Mouse (Mus musculus) heart, embryonic 14.5 days (tissue): Measurements from ENCODE around the gene Mogs. TPM values are rescaled to one million over a fixed set of nuclear protein-coding genes. Genes with fewer than 3 reads are reported as not detected.

Experiments
- ATAC-seq: fragments of 200-750 bp; cut with Nextera tagmentation; 2 replicates; pipeline ENCODE4 v1.8.0; 2017; ENCODE audit warnings: low read depth, moderate TSS enrichment; ENCODE audit not compliant: insufficient number of reproducible peaks, insufficient read depth, low FRiP score
- H3K27ac ChIP-seq, 2 experiments: fragments of 200-500 bp in 1 of 2; fragments of 300-500 bp in 1 of 2; sonication (generic) in 1 of 2; replicated peaks in 1 of 2; 2 replicates each; pipeline ENCODE4 v1.5.1; 2012 to 2014; ENCODE audit warnings: low read depth in 2 of 2, low read length in 2 of 2, control low read depth in 1 of 2, mild to moderate bottlenecking in 1 of 2, mixed read lengths in 1 of 2; ENCODE audit not compliant: control insufficient read depth in 1 of 2, insufficient read depth in 1 of 2
- H3K27me3 ChIP-seq: fragments of 300-500 bp; sonication (generic); 2 replicates; pipeline ENCODE4 v1.6.1; 2014; ENCODE audit warnings: mild to moderate bottlenecking, low read length, control low read depth; ENCODE audit not compliant: control insufficient read depth, insufficient read depth
- H3K36me3 ChIP-seq: fragments of 300-500 bp; sonication (generic); 2 replicates; pipeline ENCODE4 v1.6.1; 2014; ENCODE audit warnings: mild to moderate bottlenecking, control low read depth, low read length, mixed read lengths; ENCODE audit not compliant: control insufficient read depth, insufficient read depth
- H3K4me1 ChIP-seq, 2 experiments: fragments of 200-500 bp in 1 of 2; fragments of 300-500 bp in 1 of 2; sonication (generic) in 1 of 2; 2 replicates each; pipeline ENCODE4 v1.6.1; 2012 to 2014; ENCODE audit warnings: low read length in 2 of 2, control low read depth in 1 of 2, mixed read lengths in 1 of 2; ENCODE audit not compliant: control insufficient read depth in 2 of 2, insufficient read depth in 2 of 2
- H3K4me2 ChIP-seq: fragments of 300-500 bp; sonication (generic); 2 replicates; pipeline ENCODE4 v1.6.1; 2014; ENCODE audit warnings: mild to moderate bottlenecking, low read length
- H3K4me3 ChIP-seq, 2 experiments: fragments of 200-500 bp in 1 of 2; fragments of 300-500 bp in 1 of 2; sonication (generic) in 1 of 2; 2 replicates each; pipeline ENCODE4 v1.5.1; 2012 to 2014; ENCODE audit warnings: low read length in 2 of 2, mild to moderate bottlenecking in 2 of 2, control low read depth in 1 of 2, low read depth in 1 of 2, moderate library complexity in 1 of 2; ENCODE audit not compliant: control insufficient read depth in 1 of 2, insufficient read depth in 1 of 2
- H3K9ac ChIP-seq: fragments of 300-500 bp; sonication (generic); 2 replicates; pipeline ENCODE4 v1.6.1; 2014; ENCODE audit warnings: mild to moderate bottlenecking, low read length
- H3K9me3 ChIP-seq: fragments of 300-500 bp; sonication (generic); 2 replicates; pipeline ENCODE4 v1.6.1; 2016; ENCODE audit warnings: low read length, control low read depth; ENCODE audit not compliant: control insufficient read depth
- WGBS: fragments of 180-500 bp; shearing (Covaris S2); extraction: QIAGEN DNeasy Blood & Tissue Kit; methylation state at CpG from one replicate; pipeline ENCODE4 v1.1.7; 2014; 5-methylcytosine and 5-hydroxymethylcytosine counted together
- polyA plus RNA-seq: library from polyadenylated mRNA; unstranded; fragments of >200 nt; fragmentation: Nextera tagmentation; extraction: Ambion mirVana; gene quantifications from 2 replicates; pipeline ENCODE4 v1.2.1, GENCODE M21; 2014

Mogs gene
- polyA plus RNA-seq, 1 experiment from 2014 or later, result 21.6 TPM

DNA sequence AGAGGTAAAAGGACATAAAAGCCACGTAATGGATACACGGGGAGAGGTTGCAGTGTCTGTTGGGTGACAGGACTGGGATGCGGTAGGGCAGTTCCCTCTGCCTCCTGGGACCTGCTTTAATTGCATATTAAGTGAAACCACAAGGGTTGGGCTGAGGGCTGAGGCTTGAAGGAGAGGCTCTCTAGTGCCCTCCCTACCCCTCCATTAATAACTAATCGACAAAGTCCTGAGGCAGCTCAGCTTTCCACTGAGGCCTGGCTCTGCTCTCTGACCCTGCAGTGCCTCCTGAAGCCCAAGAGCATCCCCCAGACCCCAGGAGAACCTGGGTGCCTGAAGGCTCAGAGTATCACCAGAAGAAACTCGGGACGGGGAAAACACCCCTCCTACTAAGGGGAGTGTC lies 30.8 kb upstream of the Mogs start:
- Histone ChIP-seq H3K4me2 (no peak overlapping the region), H3K36me3 (peaks cover 19% of the 10 kb centered on the region), H3K9me3 (no peaks in the 10 kb centered on the region), H3K27ac (no peak overlapping the region), H3K4me1 (peaks cover 5 to 18% of the 10 kb centered on the region in 2 experiments; a peak in 3 of 4 replicates), H3K27me3 (peaks cover 71% of the 10 kb centered on the region), H3K4me3 (no peak overlapping the region), H3K9ac (no peak overlapping the region)
- 6% methylated on average over 6 of the region's 6 CpGs for WGBS
- no peak for ATAC-seq

DNA sequence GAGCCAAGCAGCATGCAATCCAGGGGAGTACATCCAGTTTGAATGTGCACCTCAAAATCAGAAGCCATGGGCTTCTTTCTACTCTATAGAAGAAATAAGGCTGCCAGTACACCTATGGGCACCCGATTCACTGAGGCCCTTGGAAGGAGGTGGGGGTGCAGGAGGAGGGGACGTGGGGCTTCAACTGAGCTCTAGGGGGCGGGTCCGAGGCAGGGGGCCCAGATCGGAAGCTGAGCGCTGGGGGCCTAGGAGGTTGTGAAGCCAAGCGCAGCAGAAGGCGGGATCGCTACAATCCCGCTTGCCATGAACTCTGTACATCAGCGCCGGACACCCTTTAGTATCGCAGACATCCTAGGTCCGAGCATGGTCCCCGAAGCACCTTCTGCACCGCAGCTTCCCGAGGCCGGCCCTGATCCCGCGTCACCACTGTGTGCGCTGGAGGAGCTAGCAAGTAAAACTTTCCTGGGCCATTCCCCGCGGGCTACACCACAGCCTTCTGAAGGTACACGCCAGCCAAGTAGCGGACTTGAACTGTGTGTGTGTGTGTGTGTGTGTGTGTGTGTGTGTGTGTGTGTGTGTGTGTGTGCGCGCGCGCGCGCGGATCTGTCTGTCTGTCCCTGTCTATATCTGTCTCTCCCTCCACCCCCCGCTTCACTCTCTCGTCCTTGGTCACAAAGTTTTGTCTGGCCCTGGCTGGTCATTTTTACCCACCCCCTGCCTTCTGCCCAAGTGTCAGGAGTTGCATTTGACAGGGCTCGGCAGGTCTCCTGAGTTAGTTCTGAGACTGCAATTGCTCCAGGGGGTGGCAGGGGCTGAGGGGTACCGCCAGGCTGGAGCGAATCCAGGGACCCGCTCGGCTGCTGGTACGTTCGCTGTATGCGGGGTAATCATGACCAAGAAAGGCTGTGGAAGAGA lies 28.9 kb upstream of the Mogs start, which contains the start of gene Lbx2:
Gene Lbx2, plus strand, starts transcription at position 247 of the 915 bp plus-strand sequence.
- Histone ChIP-seq H3K27me3 (peaks cover 88% of the 10 kb centered on the region), H3K4me1 (peaks cover 5 to 18% of the 10 kb centered on the region in 2 experiments; a peak in 3 of 4 replicates), H3K4me2 (peak within 1 kb of the TSS; percentile 57), H3K36me3 (peaks cover 8% of the 10 kb centered on the region; the same call in 1 of the 2 replicates), H3K27ac (no peak within 1 kb of the TSS), H3K9me3 (no peaks in the 10 kb centered on the region), H3K4me3 (peak within 1 kb of the TSS; percentile 26 to 28), H3K9ac (peak within 1 kb of the TSS; percentile 44; the same call in 1 of the 2 replicates)
- ATAC-seq, result no peak
- 2% methylated on average over 42 of the region's 42 CpGs for WGBS

DNA sequence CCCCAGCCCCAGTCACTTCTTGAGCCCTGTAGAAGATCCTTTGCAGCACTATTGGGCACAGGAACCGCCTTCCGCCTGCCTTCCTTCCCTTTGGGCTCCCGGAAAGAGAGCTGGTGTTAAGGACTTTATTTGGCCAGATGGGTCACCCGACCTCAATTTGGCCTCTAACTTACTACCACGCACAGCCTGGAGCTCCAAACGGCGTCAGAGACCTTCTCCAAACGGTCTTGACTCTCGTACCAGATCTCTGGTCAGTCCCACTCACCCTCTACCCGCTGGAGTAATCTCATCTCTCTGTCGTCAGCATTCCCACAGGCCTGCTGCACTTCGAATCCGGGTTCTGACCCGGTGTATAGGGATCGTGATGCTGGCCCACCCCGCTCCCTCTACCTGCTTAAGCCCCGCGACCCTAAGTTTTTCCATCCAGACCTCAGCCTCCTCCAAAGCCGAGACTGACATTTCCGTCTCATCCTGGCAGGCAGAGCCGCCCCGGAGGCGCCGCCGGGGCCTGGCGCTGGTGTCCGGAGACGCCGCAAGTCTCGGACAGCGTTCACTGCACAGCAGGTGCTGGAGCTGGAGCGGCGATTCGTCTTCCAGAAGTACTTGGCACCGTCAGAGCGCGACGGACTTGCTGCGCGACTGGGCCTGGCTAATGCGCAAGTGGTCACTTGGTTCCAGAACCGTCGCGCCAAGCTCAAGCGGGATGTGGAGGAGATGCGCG lies 27.9 kb upstream of the Mogs start:
- H3K4me2 ChIP-seq, result peak overlapping the region; percentile 57
- peaks cover 85% of the 10 kb centered on the region for H3K27me3 ChIP-seq
- peaks cover 5 to 18% of the 10 kb centered on the region in 2 experiments; a peak in 3 of 4 replicates for H3K4me1 ChIP-seq
- H3K36me3 ChIP-seq, result peaks cover 3% of the 10 kb centered on the region; the same call in 1 of the 2 replicates
- H3K4me3 ChIP-seq, result peak overlapping the region; percentile 26 to 28
- peak overlapping the region; percentile 5; the same call in 1 of the 2 replicates for H3K9ac ChIP-seq
- no peak for ATAC-seq
- H3K9me3 ChIP-seq, result no peaks in the 10 kb centered on the region
- H3K27ac ChIP-seq, result no peak overlapping the region
- WGBS, result 2% methylated on average over 47 of the region's 47 CpGs

DNA sequence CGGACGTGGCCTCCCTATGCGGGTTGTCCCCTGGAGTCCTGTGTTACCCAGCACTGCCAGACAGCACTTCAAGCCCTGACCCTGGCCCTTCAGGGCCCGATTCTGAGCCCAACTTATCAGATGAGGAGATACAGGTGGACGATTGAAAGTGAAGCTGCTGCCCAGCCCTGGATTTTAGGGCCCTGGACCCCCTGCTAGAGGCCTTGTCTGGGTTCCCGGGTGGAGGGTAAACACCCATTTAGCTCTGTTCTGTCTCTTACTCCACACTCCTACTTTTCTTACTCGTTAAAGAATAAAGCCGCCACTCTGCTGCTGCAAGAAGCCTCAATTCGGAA lies 27.4 kb upstream of the Mogs start:
- no peak overlapping the region for H3K9ac ChIP-seq
- peak overlapping the region; percentile 26 to 28 for H3K4me3 ChIP-seq
- no peaks in the 10 kb centered on the region for H3K36me3 ChIP-seq
- H3K4me2 ChIP-seq, result peak overlapping the region; percentile 57
- no peak overlapping the region for H3K27ac ChIP-seq
- peaks cover 81% of the 10 kb centered on the region for H3K27me3 ChIP-seq
- no peak for ATAC-seq
- peaks cover 7 to 18% of the 10 kb centered on the region in 2 experiments; a peak in 3 of 4 replicates for H3K4me1 ChIP-seq
- H3K9me3 ChIP-seq, result no peaks in the 10 kb centered on the region
- WGBS, result 13% methylated on average over 9 of the region's 9 CpGs

DNA sequence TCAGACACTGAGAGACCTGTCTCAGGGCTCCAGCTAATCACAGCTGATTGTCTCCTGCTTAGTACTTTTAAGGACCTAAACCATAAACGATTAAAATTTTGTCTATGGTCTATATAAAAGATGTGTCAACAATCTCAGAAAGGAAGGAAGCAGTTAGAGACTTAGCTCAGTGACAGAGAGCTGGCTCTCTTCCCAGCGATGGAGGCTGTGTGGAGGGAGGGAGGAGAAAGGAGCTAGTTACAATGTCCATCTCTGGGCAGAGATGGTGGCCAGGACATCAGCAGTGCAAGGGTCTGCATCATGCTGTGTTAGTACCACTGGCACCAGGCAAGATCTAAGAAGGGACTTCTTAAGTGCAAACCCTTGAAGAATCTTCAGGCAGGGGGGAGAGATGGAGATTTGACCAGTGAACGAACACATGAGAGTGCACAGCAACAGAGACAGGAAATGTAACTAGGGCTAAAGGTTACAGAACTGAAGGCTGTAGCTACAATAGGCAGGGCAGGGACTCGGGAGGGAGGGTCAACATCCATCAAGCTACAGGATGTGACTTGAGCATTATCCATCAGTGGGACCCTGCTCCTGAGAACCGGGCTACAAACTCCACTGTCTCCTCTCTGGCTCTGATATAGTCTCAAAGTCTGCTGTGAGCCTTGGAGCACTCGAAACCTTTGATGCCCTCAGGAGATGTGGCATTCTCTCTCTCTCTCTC lies 22.7 kb upstream of the Mogs start:
- Histone ChIP-seq H3K27ac (no peak overlapping the region), H3K4me1 (peaks cover 2 to 3% of the 10 kb centered on the region in 2 experiments; a peak in 2 of 4 replicates), H3K9ac (no peak overlapping the region), H3K36me3 (no peaks in the 10 kb centered on the region), H3K27me3 (peaks cover 38% of the 10 kb centered on the region), H3K4me3 (no peak overlapping the region), H3K9me3 (no peaks in the 10 kb centered on the region), H3K4me2 (no peak overlapping the region)
- WGBS, result 35% methylated on average over 6 of the region's 6 CpGs
- ATAC-seq, result no peak

DNA sequence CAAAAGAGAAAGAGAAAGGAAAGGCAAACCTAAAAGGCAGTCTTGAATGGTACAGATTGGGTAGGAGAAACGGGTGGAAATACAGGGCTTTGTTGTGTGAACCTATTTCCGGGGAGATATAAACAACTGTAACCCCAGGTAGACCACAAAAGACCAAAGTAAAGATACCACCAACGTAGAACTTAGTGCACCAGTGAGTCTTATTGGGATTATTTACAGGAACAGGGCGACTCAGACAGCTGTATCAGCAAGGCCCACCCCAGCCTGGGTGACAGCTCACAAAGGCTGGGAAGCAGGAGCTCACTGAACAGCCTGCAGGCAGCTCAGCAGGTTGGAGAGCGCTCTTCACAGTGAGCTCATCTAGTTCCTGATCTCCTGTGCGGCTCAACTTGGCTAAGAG lies 19.3 kb upstream of the Mogs start:
- peaks cover 5% of the 10 kb centered on the region; the same call in 1 of the 2 replicates for H3K27me3 ChIP-seq
- H3K9me3 ChIP-seq, result no peaks in the 10 kb centered on the region
- H3K4me3 ChIP-seq, result no peak overlapping the region
- H3K4me1 ChIP-seq, result 0 out of 4 replicates have a peak, but pooled peaks cover 0 to 2% of the 10 kb centered on the region in 2 experiments
- no peak overlapping the region for H3K4me2 ChIP-seq
- H3K9ac ChIP-seq, result no peak overlapping the region
- 41% methylated on average over 6 of the region's 6 CpGs for WGBS
- no peak for ATAC-seq
- H3K27ac ChIP-seq, result no peak overlapping the region
- no peaks in the 10 kb centered on the region for H3K36me3 ChIP-seq

DNA sequence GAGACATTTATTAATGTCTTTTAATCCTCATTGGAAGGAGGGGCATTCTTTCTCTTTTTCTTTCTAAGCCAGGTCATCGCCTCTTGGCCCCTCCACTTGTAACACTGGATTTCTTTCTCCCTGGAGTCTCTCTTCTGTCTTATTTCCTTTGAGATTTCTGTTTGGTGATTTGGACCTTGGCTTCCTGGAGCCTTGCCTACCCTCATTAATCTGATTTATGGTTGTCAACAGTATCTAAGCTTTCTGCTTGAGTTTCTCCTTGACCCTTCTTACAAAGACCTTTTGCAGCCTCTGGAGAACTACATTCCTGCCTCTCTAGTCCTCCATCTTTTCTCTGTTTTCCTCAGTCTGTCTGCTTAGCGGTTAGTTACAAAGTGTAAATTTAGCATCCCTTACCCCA lies 16.9 kb upstream of the Mogs start:
- WGBS, result 55% methylated on average over 2 of the region's 2 CpGs
- ATAC-seq, result no peak
- Histone ChIP-seq H3K9me3 (no peaks in the 10 kb centered on the region), H3K4me2 (no peak overlapping the region), H3K9ac (no peak overlapping the region), H3K4me1 (peaks cover 10 to 12% of the 10 kb centered on the region in 2 experiments; a peak in 3 of 4 replicates), H3K27ac (no peak overlapping the region), H3K36me3 (peaks cover under 1% of the 10 kb centered on the region; the same call in 1 of the 2 replicates), H3K27me3 (no peaks in the 10 kb centered on the region; the same call in 1 of the 2 replicates), H3K4me3 (no peak overlapping the region)
